Mouse (Mus musculus) heart, embryonic 11.5 days (tissue): ENCODE data around the gene Dlx4. TPM values are rescaled to one million over a fixed set of nuclear protein-coding genes. Genes with fewer than 3 reads are reported as not detected.

ENCODE experiments used
- ATAC-seq: fragments of 200-750 bp; cut with Nextera tagmentation; replicated peaks from 2 replicates; pipeline ENCODE4 v1.8.0; 2017; ENCODE audit warnings: moderate library complexity; ENCODE audit not compliant: insufficient number of reproducible peaks, low FRiP score, low TSS enrichment
- H3K27ac ChIP-seq: fragments of 300-500 bp; sonication (generic); 2 replicates; pipeline ENCODE4 v1.5.1; 2014; ENCODE audit warnings: mild to moderate bottlenecking, low read depth, low read length
- H3K27me3 ChIP-seq: fragments of 300-500 bp; sonication (generic); 2 replicates; pipeline ENCODE4 v1.6.1; 2014; ENCODE audit warnings: mild to moderate bottlenecking, low read length, mixed read lengths; ENCODE audit not compliant: control insufficient read depth, insufficient read depth
- H3K36me3 ChIP-seq: fragments of 300-500 bp; sonication (generic); 2 replicates; pipeline ENCODE4 v1.6.1; 2014; ENCODE audit warnings: mild to moderate bottlenecking, low read length, moderate library complexity, mixed read lengths; ENCODE audit not compliant: control insufficient read depth, insufficient read depth
- H3K4me1 ChIP-seq: fragments of 300-500 bp; sonication (generic); 2 replicates; pipeline ENCODE4 v1.6.1; 2014; ENCODE audit warnings: low read length; ENCODE audit not compliant: control insufficient read depth, insufficient read depth
- H3K4me2 ChIP-seq: fragments of 300-500 bp; sonication (generic); 2 replicates; pipeline ENCODE4 v1.6.1; 2014; ENCODE audit warnings: mild to moderate bottlenecking, moderate library complexity
- H3K4me3 ChIP-seq: fragments of 300-500 bp; sonication (generic); 2 replicates; pipeline ENCODE4 v1.5.1; 2014; ENCODE audit warnings: low read depth, low read length
- H3K9ac ChIP-seq: fragments of 300-500 bp; sonication (generic); 2 replicates; pipeline ENCODE4 v1.6.1; 2014; ENCODE audit warnings: mild to moderate bottlenecking, low read depth, low read length, moderate library complexity
- H3K9me3 ChIP-seq: fragments of 300-500 bp; sonication (generic); replicated peaks from 2 replicates; pipeline ENCODE4 v1.6.1; 2016; ENCODE audit warnings: low read length; ENCODE audit not compliant: control insufficient read depth
- WGBS: fragments of 180-500 bp; shearing (Covaris S2); extraction: QIAGEN DNeasy Blood & Tissue Kit; methylation state at CpG from one replicate; pipeline ENCODE4 v1.1.7; 2014; ENCODE audit not compliant: insufficient replicate concordance; 5-methylcytosine and 5-hydroxymethylcytosine counted together
- polyA plus RNA-seq: library from polyadenylated mRNA; unstranded; fragments of >200 nt; fragmentation: Nextera tagmentation; extraction: Ambion mirVana; gene quantifications from 2 replicates; pipeline ENCODE4 v1.2.1, GENCODE M21; 2014

Dlx4 gene
- polyA plus RNA-seq, 1 experiment from 2014 or later, result not detected

DNA sequence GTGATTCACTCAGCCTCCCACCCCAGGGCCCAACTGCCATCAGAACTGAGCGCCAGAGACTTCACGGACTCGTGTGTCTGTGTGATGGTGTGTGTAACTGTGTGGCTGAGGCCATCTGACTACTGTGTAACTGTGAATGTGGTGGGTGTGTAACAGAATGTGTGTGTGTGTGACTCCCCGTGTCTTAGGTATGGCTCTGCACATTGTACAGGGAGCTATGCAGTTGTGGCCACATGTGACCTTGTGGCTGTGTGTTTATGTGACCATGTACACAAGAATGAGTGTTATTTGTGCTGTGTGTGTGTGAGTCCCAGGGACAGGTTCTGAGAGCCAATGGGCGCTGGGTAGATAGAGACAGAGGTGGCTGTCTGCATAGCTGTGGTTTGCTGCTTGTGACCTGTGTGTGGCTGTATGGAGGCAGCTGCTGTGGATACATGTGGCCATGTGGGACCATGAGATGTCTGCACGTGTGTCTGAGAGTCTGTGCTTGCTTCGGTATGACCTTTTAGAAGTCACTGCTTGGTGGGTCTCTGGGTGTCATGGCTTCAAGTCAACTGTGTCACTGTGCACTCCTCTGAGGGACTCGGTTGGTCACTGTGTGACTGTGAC, 13.8 kb upstream of the Dlx4 start:
- Histone ChIP-seq H3K9ac (no peak overlapping the region), H3K4me2 (no peak overlapping the region), H3K27ac (no peak overlapping the region), H3K4me3 (no peak overlapping the region), H3K4me1 (no peaks in the 10 kb centered on the region), H3K9me3 (no peaks in the 10 kb centered on the region), H3K27me3 (peaks cover 11% of the 10 kb centered on the region), H3K36me3 (no peaks in the 10 kb centered on the region)
- WGBS, result 76% methylated on average over 8 of the region's 8 CpGs
- ATAC-seq, result no peak

DNA sequence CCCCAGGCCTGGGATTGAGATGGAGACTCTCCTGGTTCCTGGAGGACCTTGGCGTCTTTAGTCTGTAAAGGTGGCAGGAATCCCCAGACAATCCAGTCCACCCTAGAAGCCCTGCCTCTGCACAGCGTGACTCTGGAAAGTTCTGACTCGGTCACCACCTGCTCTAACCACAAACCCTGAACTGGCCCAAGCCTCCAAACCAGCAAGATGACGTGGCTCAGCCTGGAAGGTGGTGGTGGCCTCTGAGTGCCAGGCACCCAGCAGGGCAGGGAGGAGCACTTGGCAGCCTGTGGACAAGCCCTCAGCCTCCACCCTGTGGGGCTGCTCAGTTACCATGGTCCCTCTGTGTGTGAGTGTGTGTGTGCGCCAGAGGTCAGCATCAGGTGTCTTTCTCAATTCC, 11.8 kb upstream of the Dlx4 start:
- peaks cover 21% of the 10 kb centered on the region for H3K27me3 ChIP-seq
- H3K9me3 ChIP-seq, result peaks cover 3% of the 10 kb centered on the region; the same call in 1 of the 2 replicates
- H3K4me2 ChIP-seq, result no peak overlapping the region
- WGBS, result 61% methylated on average over 5 of the region's 5 CpGs
- H3K9ac ChIP-seq, result no peak overlapping the region
- H3K36me3 ChIP-seq, result no peaks in the 10 kb centered on the region
- no peak overlapping the region for H3K27ac ChIP-seq
- H3K4me1 ChIP-seq, result no peaks in the 10 kb centered on the region
- no peak overlapping the region for H3K4me3 ChIP-seq
- no peak for ATAC-seq

DNA sequence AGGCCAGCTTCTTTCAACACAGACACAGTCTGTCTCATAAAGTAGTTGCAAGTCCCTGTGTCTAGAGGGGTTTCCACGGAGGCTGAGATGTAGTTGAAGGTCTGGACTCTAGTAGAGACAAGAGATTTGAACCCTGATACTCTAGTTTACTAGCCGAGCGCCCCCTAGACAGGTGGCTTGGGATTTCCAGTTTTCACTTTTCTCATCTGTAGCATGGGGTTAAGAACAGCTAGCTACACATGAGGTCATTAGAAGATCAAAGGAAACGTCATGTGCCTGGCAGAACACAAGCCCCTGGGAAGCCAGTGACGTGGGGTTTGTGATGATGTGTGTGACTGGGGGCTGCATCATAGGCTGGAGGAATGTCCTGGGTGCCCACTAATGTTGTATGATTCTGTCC, 11.3 kb upstream of the Dlx4 start:
- Histone ChIP-seq H3K4me1 (no peaks in the 10 kb centered on the region), H3K36me3 (no peaks in the 10 kb centered on the region), H3K27ac (no peak overlapping the region), H3K9me3 (peaks cover 3% of the 10 kb centered on the region; the same call in 1 of the 2 replicates), H3K4me2 (no peak overlapping the region), H3K4me3 (no peak overlapping the region), H3K9ac (no peak overlapping the region), H3K27me3 (peaks cover 26% of the 10 kb centered on the region)
- no peak for ATAC-seq
- 46% methylated on average over 5 of the region's 5 CpGs for WGBS

DNA sequence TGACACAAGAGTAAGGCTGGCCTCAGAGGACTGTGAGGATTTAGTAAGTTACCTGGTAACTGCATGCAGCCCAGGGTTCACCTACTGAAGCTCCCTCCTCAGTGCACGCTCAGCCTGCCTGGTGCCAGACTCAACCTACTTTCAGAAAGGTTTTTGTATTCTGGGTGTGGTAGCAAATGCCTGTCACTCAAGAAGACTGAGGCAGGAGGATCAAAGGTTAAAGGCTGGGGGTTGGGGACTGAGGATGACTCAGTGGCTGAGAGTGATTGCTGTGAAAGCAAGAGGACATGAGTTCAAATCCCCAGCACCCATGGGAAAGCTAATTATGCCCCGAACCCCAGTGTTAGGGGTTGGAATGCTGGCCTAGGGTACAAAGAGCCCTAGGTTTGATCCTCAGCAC, 9.4 kb upstream of the Dlx4 start:
- Histone ChIP-seq H3K9ac (no peak overlapping the region), H3K4me1 (no peaks in the 10 kb centered on the region), H3K4me3 (no peak overlapping the region), H3K36me3 (no peaks in the 10 kb centered on the region), H3K4me2 (no peak overlapping the region), H3K9me3 (peaks cover 3% of the 10 kb centered on the region; the same call in 1 of the 2 replicates), H3K27me3 (peaks cover 40% of the 10 kb centered on the region), H3K27ac (no peak overlapping the region)
- ATAC-seq, result no peak
- WGBS, result 91% methylated on average over 2 of the region's 2 CpGs

DNA sequence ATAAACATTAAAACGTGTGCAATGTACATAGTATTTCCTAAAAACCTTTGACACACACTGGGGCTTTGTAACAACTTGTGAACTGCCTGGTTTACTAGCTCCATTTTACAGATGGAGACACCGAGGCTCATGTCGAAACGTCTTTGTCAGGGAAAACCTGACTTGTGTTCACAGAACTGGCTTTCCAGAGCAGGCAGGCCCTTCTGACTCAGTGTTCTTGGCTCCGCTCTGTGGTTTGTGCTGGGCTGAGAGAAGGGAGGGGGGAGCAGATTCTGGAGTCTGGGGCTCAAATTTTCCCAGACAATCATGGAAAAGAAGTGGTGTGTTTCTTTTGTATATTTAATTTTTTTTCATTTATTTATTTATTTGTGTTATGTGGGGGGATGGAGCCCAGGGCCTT, 7.6 kb upstream of the Dlx4 start:
- Histone ChIP-seq H3K9ac (no peak overlapping the region), H3K4me2 (no peak overlapping the region), H3K9me3 (peaks cover 3% of the 10 kb centered on the region; the same call in 1 of the 2 replicates), H3K27me3 (peaks cover 59% of the 10 kb centered on the region), H3K27ac (no peak overlapping the region), H3K36me3 (no peaks in the 10 kb centered on the region), H3K4me3 (no peak overlapping the region), H3K4me1 (no peaks in the 10 kb centered on the region)
- ATAC-seq, result no peak
- 73% methylated on average over 5 of the region's 5 CpGs for WGBS

DNA sequence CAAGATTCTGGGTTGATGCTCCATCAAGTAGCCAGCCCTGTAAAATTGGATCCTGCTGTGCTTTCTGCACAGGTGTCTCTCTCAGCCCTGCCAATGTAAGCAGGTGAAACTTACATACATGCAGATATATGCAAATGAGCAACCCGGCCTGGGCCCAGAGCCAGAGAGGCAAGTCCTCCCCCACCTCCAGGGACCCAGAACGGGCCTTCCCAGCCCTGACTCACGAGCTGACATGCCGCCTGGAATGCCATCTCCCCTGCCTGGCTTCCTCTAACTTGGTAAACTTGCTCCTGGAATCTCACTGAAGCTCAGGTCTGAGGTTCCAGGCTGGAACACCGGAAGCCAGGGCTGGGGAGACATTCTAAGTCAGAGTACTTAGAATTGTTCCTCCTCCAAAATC, 7.1 kb upstream of the Dlx4 start:
- no peaks in the 10 kb centered on the region for H3K4me1 ChIP-seq
- H3K27me3 ChIP-seq, result peaks cover 64% of the 10 kb centered on the region
- H3K36me3 ChIP-seq, result no peaks in the 10 kb centered on the region
- no peak overlapping the region for H3K9ac ChIP-seq
- H3K4me2 ChIP-seq, result no peak overlapping the region
- no peak for ATAC-seq
- H3K27ac ChIP-seq, result no peak overlapping the region
- peaks cover 3% of the 10 kb centered on the region; the same call in 1 of the 2 replicates for H3K9me3 ChIP-seq
- H3K4me3 ChIP-seq, result no peak overlapping the region
- 30% methylated on average over 5 of the region's 5 CpGs for WGBS

DNA sequence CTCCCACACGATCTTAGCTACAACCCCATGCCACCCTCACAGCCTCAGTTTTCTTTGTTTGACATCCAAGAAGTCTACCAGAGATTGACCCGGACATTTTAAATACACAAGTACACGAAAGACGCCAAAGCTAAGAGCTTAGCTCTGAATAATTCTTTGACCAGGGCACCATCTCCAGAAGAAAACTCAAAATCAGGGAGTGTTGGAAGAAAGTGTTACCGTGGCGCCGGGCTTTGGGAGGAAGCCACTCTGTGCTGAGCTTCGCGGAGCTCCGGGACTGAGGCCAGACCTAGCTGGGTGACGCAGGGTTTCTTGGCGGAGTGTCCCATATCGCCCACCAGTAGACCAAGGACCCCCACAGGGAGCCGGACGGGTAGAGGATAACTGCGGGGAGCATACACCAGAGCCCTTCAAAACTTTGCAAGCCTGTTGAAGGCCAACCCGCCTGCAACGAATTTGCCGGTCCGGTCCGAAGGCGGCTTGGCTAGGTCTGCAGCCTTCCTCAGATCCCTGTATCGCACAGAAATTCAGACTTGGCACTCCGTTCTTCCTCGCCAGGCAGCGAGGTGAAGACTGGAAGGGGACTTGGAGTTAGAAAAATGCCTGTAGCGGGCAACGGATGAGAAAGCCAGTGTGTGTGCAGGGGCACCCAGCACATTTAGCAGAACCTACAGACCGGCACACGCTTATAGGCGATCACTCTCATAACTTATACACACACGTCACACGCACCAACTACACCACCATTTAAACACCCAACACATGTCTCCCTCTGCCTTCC, 4.4 kb upstream of the Dlx4 start:
- peaks cover 8% of the 10 kb centered on the region for H3K4me1 ChIP-seq
- peaks cover 84% of the 10 kb centered on the region for H3K27me3 ChIP-seq
- H3K27ac ChIP-seq, result no peak overlapping the region
- no peaks in the 10 kb centered on the region for H3K36me3 ChIP-seq
- ATAC-seq, result no peak
- no peak overlapping the region for H3K9ac ChIP-seq
- H3K9me3 ChIP-seq, result peaks cover 3% of the 10 kb centered on the region; the same call in 1 of the 2 replicates
- H3K4me3 ChIP-seq, result peak overlapping the region; percentile 5; the same call in 1 of the 2 replicates
- WGBS, result 1% methylated on average over 33 of the region's 33 CpGs
- no peak overlapping the region; the same call in none of the 2 replicates for H3K4me2 ChIP-seq

DNA sequence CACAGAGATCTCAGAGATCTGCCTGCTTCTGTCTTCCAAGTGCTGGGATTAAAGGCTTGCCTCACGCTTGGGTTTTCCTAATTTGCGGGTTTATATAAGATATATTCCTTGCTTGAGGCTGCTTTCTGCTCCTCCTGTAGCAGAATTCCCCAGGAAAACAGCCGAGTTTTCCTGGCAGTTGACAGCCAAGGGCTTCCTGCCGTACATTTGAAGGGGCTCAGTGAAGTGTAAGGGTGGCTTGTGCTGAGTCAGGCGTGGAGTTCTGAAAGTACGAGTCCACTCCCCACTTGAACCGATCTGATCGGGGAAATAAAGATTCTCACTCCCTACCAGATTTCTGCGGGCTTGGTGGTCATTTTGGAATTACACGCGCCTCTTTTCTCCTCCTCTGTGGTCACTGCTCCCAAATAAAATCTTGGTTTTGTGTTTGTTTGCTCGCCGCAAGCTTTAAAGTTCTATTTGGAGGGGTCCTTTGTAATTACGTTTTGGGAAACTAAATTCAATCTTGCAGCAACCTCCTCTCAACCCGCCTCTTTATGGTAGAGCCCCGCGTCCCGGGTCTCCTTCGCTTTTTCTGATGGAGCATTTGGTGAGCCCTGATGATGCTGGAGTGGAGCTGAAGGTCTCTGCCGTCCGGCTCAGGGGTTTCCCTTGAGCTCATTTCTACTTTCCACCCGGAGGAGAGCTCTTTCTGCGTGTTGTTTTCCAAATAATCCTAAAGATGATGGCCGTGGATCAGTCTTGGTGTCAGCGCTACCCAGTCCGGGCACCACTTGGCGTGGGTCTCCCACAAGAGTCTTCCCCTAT, 3.6 kb upstream of the Dlx4 start:
- WGBS, result 3% methylated on average over 27 of the region's 27 CpGs
- Histone ChIP-seq H3K4me1 (peaks cover 13% of the 10 kb centered on the region), H3K9me3 (peaks cover 3% of the 10 kb centered on the region; the same call in 1 of the 2 replicates), H3K27me3 (peaks cover 89% of the 10 kb centered on the region), H3K36me3 (no peaks in the 10 kb centered on the region), H3K4me2 (no peak overlapping the region), H3K4me3 (peak overlapping the region; percentile 5; the same call in 1 of the 2 replicates), H3K27ac (no peak overlapping the region), H3K9ac (no peak overlapping the region)
- ATAC-seq, result no peak
